Mouse (Mus musculus) neural tube, embryonic 14.5 days (tissue): Measurements from ENCODE around the gene Arhgap35. TPM values are rescaled to one million over a fixed set of nuclear protein-coding genes. Genes with fewer than 3 reads are reported as not detected.

Experiments used
- ATAC-seq: fragments of 200-750 bp; cut with Nextera tagmentation; 2 replicates; pipeline ENCODE4 v1.8.0; 2017; ENCODE audit warnings: low read depth, mild to moderate bottlenecking, moderate TSS enrichment, moderate library complexity
- H3K27ac ChIP-seq: fragments of 300-500 bp; sonication (generic); 2 replicates; pipeline ENCODE4 v1.5.1; 2014; ENCODE audit warnings: low read depth, mild to moderate bottlenecking, control low read depth, low read length, moderate library complexity, mixed read lengths
- H3K27me3 ChIP-seq: fragments of 300-500 bp; sonication (generic); 2 replicates; pipeline ENCODE4 v1.6.1; 2014; ENCODE audit warnings: low read length; ENCODE audit not compliant: control insufficient read depth, insufficient read depth
- H3K36me3 ChIP-seq: fragments of 300-500 bp; sonication (generic); 2 replicates; pipeline ENCODE4 v1.6.1; 2014; ENCODE audit warnings: low read length, mixed read lengths; ENCODE audit not compliant: control insufficient read depth, insufficient read depth
- H3K4me1 ChIP-seq: fragments of 300-500 bp; sonication (generic); 2 replicates; pipeline ENCODE4 v1.6.1; 2014; ENCODE audit warnings: low read length; ENCODE audit not compliant: control insufficient read depth, insufficient read depth
- H3K4me2 ChIP-seq: fragments of 300-500 bp; sonication (generic); 2 replicates; pipeline ENCODE4 v1.6.1; 2014; ENCODE audit warnings: mild to moderate bottlenecking, low read depth, low read length, control low read depth
- H3K4me3 ChIP-seq: fragments of 300-500 bp; sonication (generic); 2 replicates; pipeline ENCODE4 v1.5.1; 2014; ENCODE audit warnings: low read depth, low read length, control low read depth, mixed read lengths
- H3K9ac ChIP-seq: fragments of 300-500 bp; sonication (generic); replicated peaks from 2 replicates; pipeline ENCODE4 v1.6.1; 2014; ENCODE audit warnings: low read depth, mild to moderate bottlenecking, control low read depth, low read length, mixed read lengths
- H3K9me3 ChIP-seq: fragments of 300-500 bp; sonication (generic); 2 replicates; pipeline ENCODE4 v1.6.1; 2016; ENCODE audit warnings: low read length; ENCODE audit not compliant: control insufficient read depth
- WGBS: fragments of 180-500 bp; shearing (Covaris S2); extraction: QIAGEN DNeasy Blood & Tissue Kit; methylation state at CpG from one replicate; pipeline ENCODE4 v1.1.7; 2014; 5-methylcytosine and 5-hydroxymethylcytosine counted together
- polyA plus RNA-seq: library from polyadenylated mRNA; unstranded; fragments of >200 nt; fragmentation: Nextera tagmentation; extraction: Ambion mirVana; gene quantifications from 2 replicates; pipeline ENCODE4 v1.2.1, GENCODE M21; 2014

Arhgap35 gene
- polyA plus RNA-seq, 1 experiment from 2014 or later, result 35.2 TPM

GRCm38 (mm10) chr7:16491759-16492158 lies 123.0 kb downstream of the Arhgap35 start:
- no peaks in the 10 kb centered on the region for H3K4me1 ChIP-seq
- no peak overlapping the region for H3K27ac ChIP-seq
- peaks cover 18% of the 10 kb centered on the region for H3K36me3 ChIP-seq
- H3K4me2 ChIP-seq, result no peak overlapping the region
- peak; percentile 33; the same call in 1 of the 2 replicates for ATAC-seq
- H3K9me3 ChIP-seq, result no peaks in the 10 kb centered on the region
- H3K4me3 ChIP-seq, result no peak overlapping the region
- no peak overlapping the region for H3K9ac ChIP-seq
- 28% methylated on average over 3 of the region's 3 CpGs for WGBS
- H3K27me3 ChIP-seq, result no peaks in the 10 kb centered on the region

GRCm38 (mm10) chr7:16489948-16490347 lies 124.8 kb downstream of the Arhgap35 start:
- no peak for ATAC-seq
- no peaks in the 10 kb centered on the region; the same call in 1 of the 2 replicates for H3K36me3 ChIP-seq

GRCm38 (mm10) chr7:16488816-16489215 lies 126.0 kb downstream of the Arhgap35 start:
- Histone ChIP-seq H3K27me3 (no peaks in the 10 kb centered on the region), H3K9me3 (no peaks in the 10 kb centered on the region), H3K4me1 (no peaks in the 10 kb centered on the region), H3K4me2 (no peak overlapping the region), H3K36me3 (no peaks in the 10 kb centered on the region), H3K4me3 (no peak overlapping the region), H3K9ac (no peak overlapping the region), H3K27ac (no peak overlapping the region)
- no peak for ATAC-seq

More at GRCm38 (mm10) chr7:16489948-16490347, 124.8 kb downstream of the Arhgap35 start:
- no peak overlapping the region for H3K4me2 ChIP-seq
- H3K4me3 ChIP-seq, result no peak overlapping the region
- no peaks in the 10 kb centered on the region for H3K4me1 ChIP-seq
- 84% methylated on average over 9 of the region's 9 CpGs for WGBS
- H3K27ac ChIP-seq, result no peak overlapping the region
- H3K27me3 ChIP-seq, result no peaks in the 10 kb centered on the region
- no peaks in the 10 kb centered on the region for H3K9me3 ChIP-seq
- no peak overlapping the region for H3K9ac ChIP-seq

- no peak for ATAC-seq
These were observed 137.2 kb downstream of the Arhgap35 start, which contains the start of gene Npas1 for GRCm38 (mm10) chr7:16477628-16478027. Gene Npas1 (minus strand): TSS chr7:16477728.

GRCm38 (mm10) chr7:16476600-16476989 lies 138.2 kb downstream of the Arhgap35 start:
- Histone ChIP-seq H3K9me3 (no peaks in the 10 kb centered on the region), H3K27ac (no peak overlapping the region), H3K27me3 (peaks cover 41% of the 10 kb centered on the region), H3K4me3 (peak overlapping the region; percentile 23; the same call in 1 of the 2 replicates), H3K4me2 (peak overlapping the region; percentile 47), H3K4me1 (peaks cover 10% of the 10 kb centered on the region), H3K9ac (no peak overlapping the region), H3K36me3 (no peaks in the 10 kb centered on the region)
- 0 out of 2 replicates have a peak, but pooled peaks have one; percentile 3 for ATAC-seq
- 1% methylated on average over 34 of the region's 34 CpGs for WGBS

More at GRCm38 (mm10) chr7:16477628-16478027, 137.2 kb downstream of the Arhgap35 start, which contains the start of gene Npas1:
- Histone ChIP-seq H3K9ac (no peak within 1 kb of the TSS), H3K4me2 (peak within 1 kb of the TSS; percentile 47), H3K27ac (no peak within 1 kb of the TSS), H3K9me3 (no peaks in the 10 kb centered on the region), H3K4me1 (peaks cover 10% of the 10 kb centered on the region), H3K4me3 (peak within 1 kb of the TSS; percentile 23; the same call in 1 of the 2 replicates), H3K36me3 (no peaks in the 10 kb centered on the region), H3K27me3 (peaks cover 41% of the 10 kb centered on the region)
- WGBS, result 94% methylated on average over 8 of the region's 8 CpGs

- WGBS, result 2% methylated on average over 41 of the region's 59 CpGs
- peak; percentile 25; the same call in 1 of the 2 replicates for ATAC-seq
- H3K9me3 ChIP-seq, result no peaks in the 10 kb centered on the region
- H3K27ac ChIP-seq, result no peak overlapping the region
- H3K4me2 ChIP-seq, result peak overlapping the region; percentile 47
- H3K27me3 ChIP-seq, result peaks cover 42% of the 10 kb centered on the region
- H3K4me1 ChIP-seq, result peaks cover 10% of the 10 kb centered on the region
- peak overlapping the region; percentile 23 for H3K4me3 ChIP-seq
- H3K36me3 ChIP-seq, result no peaks in the 10 kb centered on the region
- no peak overlapping the region; the same call in 1 of the 2 replicates for H3K9ac ChIP-seq
These were observed 138.8 kb downstream of the Arhgap35 start for GRCm38 (mm10) chr7:16475764-16476599.

- Histone ChIP-seq H3K27me3 (peaks cover 45% of the 10 kb centered on the region), H3K36me3 (no peaks in the 10 kb centered on the region), H3K27ac (no peak overlapping the region), H3K9ac (no peak overlapping the region; the same call in 1 of the 2 replicates), H3K9me3 (no peaks in the 10 kb centered on the region), H3K4me3 (peak overlapping the region; percentile 20), H3K4me1 (peaks cover 10% of the 10 kb centered on the region), H3K4me2 (peak overlapping the region; percentile 42)
- 3% methylated on average over 23 of the region's 23 CpGs for WGBS
- ATAC-seq, result no peak
These were observed 139.5 kb downstream of the Arhgap35 start for GRCm38 (mm10) chr7:16475321-16475720.

- Histone ChIP-seq H3K4me3 (no peak overlapping the region), H3K4me1 (peaks cover 10% of the 10 kb centered on the region), H3K27me3 (peaks cover 45% of the 10 kb centered on the region), H3K27ac (no peak overlapping the region), H3K9ac (no peak overlapping the region), H3K36me3 (no peaks in the 10 kb centered on the region), H3K9me3 (no peaks in the 10 kb centered on the region), H3K4me2 (0 out of 2 replicates have a peak overlapping the region, but pooled peaks have one; percentile 2)
- 4% methylated on average over 33 of the region's 33 CpGs for WGBS
- no peak for ATAC-seq
These were observed 140.3 kb downstream of the Arhgap35 start for GRCm38 (mm10) chr7:16474445-16474844.

GRCm38 (mm10) chr7:16473847-16474246 lies 140.9 kb downstream of the Arhgap35 start:
- WGBS, result 29% methylated on average over 8 of the region's 8 CpGs
- peaks cover 10% of the 10 kb centered on the region for H3K4me1 ChIP-seq
- H3K4me3 ChIP-seq, result no peak overlapping the region
- H3K27me3 ChIP-seq, result peaks cover 45% of the 10 kb centered on the region
- ATAC-seq, result no peak
- H3K9me3 ChIP-seq, result no peaks in the 10 kb centered on the region
- no peaks in the 10 kb centered on the region for H3K36me3 ChIP-seq
- H3K9ac ChIP-seq, result no peak overlapping the region
- H3K4me2 ChIP-seq, result no peak overlapping the region
- H3K27ac ChIP-seq, result no peak overlapping the region
